Mouse (Mus musculus) limb, embryonic 15.5 days (tissue): Measurements from ENCODE around the gene Vmn1r222. TPM values are rescaled to one million over a fixed set of nuclear protein-coding genes. Genes with fewer than 3 reads are reported as not detected.
"Not testable (repeated sequence)": the region's sequence is repeated elsewhere in the genome, so short reads cannot be mapped to it uniquely, and the experiment has no call there.

ENCODE experiments used
- ATAC-seq: fragments of 200-750 bp; cut with Nextera tagmentation; 2 replicates; pipeline ENCODE4 v1.8.0; 2017; ENCODE audit warnings: low read depth, moderate TSS enrichment; ENCODE audit not compliant: insufficient number of reproducible peaks, low FRiP score, low TSS enrichment
- H3K27ac ChIP-seq: fragments of 300-500 bp; sonication (generic); 2 replicates; pipeline ENCODE4 v1.5.1; 2015; ENCODE audit warnings: moderate library complexity, mild to moderate bottlenecking, inconsistent platforms
- H3K27me3 ChIP-seq: fragments of 300-500 bp; sonication (generic); 2 replicates; pipeline ENCODE4 v1.6.1; 2015; ENCODE audit warnings: inconsistent platforms
- H3K36me3 ChIP-seq: fragments of 300-500 bp; sonication (generic); 2 replicates; pipeline ENCODE4 v1.6.1; 2015; ENCODE audit warnings: inconsistent platforms
- H3K4me1 ChIP-seq: fragments of 300-500 bp; sonication (generic); 2 replicates; pipeline ENCODE4 v1.6.1; 2015; ENCODE audit warnings: inconsistent platforms
- H3K4me2 ChIP-seq: fragments of 300-500 bp; sonication (generic); 2 replicates; pipeline ENCODE4 v1.6.1; 2015; ENCODE audit warnings: mild to moderate bottlenecking, inconsistent platforms
- H3K4me3 ChIP-seq: fragments of 300-500 bp; sonication (generic); 2 replicates; pipeline ENCODE4 v1.5.1; 2015; ENCODE audit warnings: mild to moderate bottlenecking, inconsistent platforms
- H3K9ac ChIP-seq: fragments of 300-500 bp; sonication (generic); 2 replicates; pipeline ENCODE4 v1.6.1; 2015; ENCODE audit warnings: inconsistent platforms
- H3K9me3 ChIP-seq: fragments of 300-500 bp; sonication (generic); 2 replicates; pipeline ENCODE4 v1.6.1; 2016; ENCODE audit warnings: inconsistent platforms
- WGBS: fragments of 180-500 bp; shearing (Covaris S2); methylation state at CpG from one replicate; pipeline ENCODE4 v1.1.7; 2015; 5-methylcytosine and 5-hydroxymethylcytosine counted together
- polyA plus RNA-seq: library from polyadenylated mRNA; unstranded; fragments of >200 nt; fragmentation: Nextera tagmentation; extraction: Ambion mirVana; gene quantifications from 2 replicates; pipeline ENCODE4 v1.2.1, GENCODE M21; 2015

Gene Vmn1r222
- polyA plus RNA-seq: not detected in 2 replicates

- H3K9me3 ChIP-seq, H3K36me3 ChIP-seq, H3K27me3 ChIP-seq, H3K27ac ChIP-seq, H3K4me3 ChIP-seq, H3K9ac ChIP-seq, H3K4me2 ChIP-seq, ATAC-seq, H3K4me1 ChIP-seq: not testable (repeated sequence)
These were observed at the start of gene Vmn1r222 for GRCm38 (mm10) chr13:23235847-23236246. Vmn1r222 (minus strand) TSS chr13:23235947.

- H3K9ac ChIP-seq: no peak overlapping the region
- 8% methylated on average over 22 of the region's 22 CpGs for WGBS
- no peak for ATAC-seq
These were observed 49.6 kb upstream of the Vmn1r222 start for GRCm38 (mm10) chr13:23285191-23285920.

GRCm38 (mm10) chr13:23279992-23280391 is 44.2 kb upstream of the Vmn1r222 start:
- no peak overlapping the region for H3K4me2 ChIP-seq
- H3K27ac ChIP-seq: no peak overlapping the region
- no peaks in the 10 kb centered on the region for H3K9me3 ChIP-seq
- H3K4me3 ChIP-seq: no peak overlapping the region
- H3K9ac ChIP-seq: no peak overlapping the region
- no peak for ATAC-seq
- H3K36me3 ChIP-seq: no peaks in the 10 kb centered on the region
- peaks cover 6% of the 10 kb centered on the region for H3K27me3 ChIP-seq
- H3K4me1 ChIP-seq: no peaks in the 10 kb centered on the region
- WGBS: 85% methylated on average over 3 of the region's 3 CpGs

More at GRCm38 (mm10) chr13:23285191-23285920, 49.6 kb upstream of the Vmn1r222 start:
- H3K9me3 ChIP-seq: no peaks in the 10 kb centered on the region
- H3K4me1 ChIP-seq: 0 out of 2 replicates have a peak, but pooled peaks cover 7% of the 10 kb centered on the region
- no peaks in the 10 kb centered on the region for H3K36me3 ChIP-seq
- peak overlapping the region; percentile 45 for H3K4me3 ChIP-seq
- H3K27me3 ChIP-seq: peaks cover 12% of the 10 kb centered on the region
- peak overlapping the region; percentile 77 for H3K4me2 ChIP-seq
- H3K27ac ChIP-seq: no peak overlapping the region

- Histone ChIP-seq H3K36me3 (no peaks in the 10 kb centered on the region), H3K9ac (no peak overlapping the region), H3K27ac (no peak overlapping the region), H3K4me2 (no peak overlapping the region), H3K4me3 (no peak overlapping the region), H3K27me3 (peaks cover 3% of the 10 kb centered on the region; the same call in 1 of the 2 replicates), H3K4me1 (no peaks in the 10 kb centered on the region), H3K9me3 (no peaks in the 10 kb centered on the region)
- 84% methylated on average over 4 of the region's 4 CpGs for WGBS
- ATAC-seq: no peak
These were observed 43.8 kb upstream of the Vmn1r222 start for GRCm38 (mm10) chr13:23279576-23279975.

- peak overlapping the region; percentile 42 for H3K4me2 ChIP-seq
- H3K36me3 ChIP-seq: no peaks in the 10 kb centered on the region
- H3K9me3 ChIP-seq: no peaks in the 10 kb centered on the region
- H3K9ac ChIP-seq: no peak overlapping the region
- no peak overlapping the region for H3K27ac ChIP-seq
- H3K4me3 ChIP-seq: peak overlapping the region; percentile 26
- peaks cover 6% of the 10 kb centered on the region; the same call in 1 of the 2 replicates for H3K4me1 ChIP-seq
- peaks cover 9% of the 10 kb centered on the region for H3K27me3 ChIP-seq
- WGBS: 4% methylated on average over 34 of the region's 34 CpGs
- ATAC-seq: no peak
These were observed 34.8 kb upstream of the Vmn1r222 start for GRCm38 (mm10) chr13:23270321-23271101.

GRCm38 (mm10) chr13:23269681-23270080 is 33.9 kb upstream of the Vmn1r222 start:
- no peak overlapping the region for H3K27ac ChIP-seq
- 22% methylated on average over 11 of the region's 11 CpGs for whole genome bisulfite sequencing
- peak overlapping the region; percentile 42 for H3K4me2 ChIP-seq

GRCm38 (mm10) chr13:23269127-23269526 is 33.4 kb upstream of the Vmn1r222 start:
- 35% methylated on average over 4 of the region's 4 CpGs for WGBS
- H3K4me3 ChIP-seq, H3K27ac ChIP-seq: not testable (repeated sequence)

More at GRCm38 (mm10) chr13:23269681-23270080, 33.9 kb upstream of the Vmn1r222 start:
- Histone ChIP-seq H3K4me3 (peak overlapping the region; percentile 26; the same call in 1 of the 2 replicates), H3K4me1 (peaks cover 6% of the 10 kb centered on the region; the same call in 1 of the 2 replicates), H3K9me3 (no peaks in the 10 kb centered on the region), H3K9ac (no peak overlapping the region), H3K27me3 (peaks cover 9% of the 10 kb centered on the region), H3K36me3 (no peaks in the 10 kb centered on the region)
- no peak for ATAC-seq

GRCm38 (mm10) chr13:23268606-23269005 is 32.9 kb upstream of the Vmn1r222 start:
- not testable (repeated sequence) for H3K36me3 ChIP-seq, H3K4me3 ChIP-seq, ATAC-seq, H3K27me3 ChIP-seq, H3K9ac ChIP-seq, H3K27ac ChIP-seq, H3K4me2 ChIP-seq, H3K4me1 ChIP-seq, H3K9me3 ChIP-seq
- WGBS: 86% methylated on average over 3 of the region's 3 CpGs

More at GRCm38 (mm10) chr13:23269127-23269526, 33.4 kb upstream of the Vmn1r222 start:
- H3K4me1 ChIP-seq, H3K9ac ChIP-seq, H3K9me3 ChIP-seq, H3K4me2 ChIP-seq, H3K27me3 ChIP-seq, H3K36me3 ChIP-seq, ATAC-seq: not testable (repeated sequence)

- Histone ChIP-seq H3K4me1 (no peaks in the 10 kb centered on the region), H3K27ac (no peak overlapping the region), H3K27me3 (no peaks in the 10 kb centered on the region), H3K9me3 (no peaks in the 10 kb centered on the region), H3K4me2 (no peak overlapping the region), H3K4me3 (no peak overlapping the region), H3K9ac (no peak overlapping the region), H3K36me3 (no peaks in the 10 kb centered on the region)
- ATAC-seq: no peak
- WGBS: 81% methylated on average over 2 of the region's 2 CpGs
These were observed 22.9 kb upstream of the Vmn1r222 start for GRCm38 (mm10) chr13:23258546-23259048.

- not testable (repeated sequence) for H3K4me3 ChIP-seq, H3K27me3 ChIP-seq, H3K27ac ChIP-seq, H3K4me1 ChIP-seq, ATAC-seq, H3K9me3 ChIP-seq, H3K9ac ChIP-seq, H3K4me2 ChIP-seq, H3K36me3 ChIP-seq
- WGBS: 90% methylated on average over 1 of the region's 1 CpGs
These were observed 11.1 kb upstream of the Vmn1r222 start, which contains the start of gene Vmn1r223 for GRCm38 (mm10) chr13:23246834-23247233. Vmn1r223 (plus strand) TSS chr13:23247134.

GRCm38 (mm10) chr13:23213827-23214226 is 21.9 kb downstream of the Vmn1r222 start, which contains the start of gene Vmn1r221:
Vmn1r221 (plus strand) TSS chr13:23214127.
- H3K4me3 ChIP-seq, H3K9me3 ChIP-seq, ATAC-seq, H3K9ac ChIP-seq, H3K27me3 ChIP-seq, H3K4me1 ChIP-seq, H3K4me2 ChIP-seq, H3K36me3 ChIP-seq, H3K27ac ChIP-seq: not testable (repeated sequence)
- WGBS: 91% methylated on average over 2 of the region's 2 CpGs

- 67% methylated on average over 1 of the region's 1 CpGs for WGBS
These were observed 31.9 kb downstream of the Vmn1r222 start for GRCm38 (mm10) chr13:23203885-23204284.

More at GRCm38 (mm10) chr13:23203885-23204284, 31.9 kb downstream of the Vmn1r222 start:
- H3K9me3 ChIP-seq, H3K36me3 ChIP-seq, H3K27ac ChIP-seq, H3K4me1 ChIP-seq, H3K4me2 ChIP-seq, H3K27me3 ChIP-seq, H3K4me3 ChIP-seq, H3K9ac ChIP-seq, ATAC-seq: not testable (repeated sequence)
